Mouse (Mus musculus): ENCODE data around the gene Hmg20a.

Hmg20a gene

DNA sequence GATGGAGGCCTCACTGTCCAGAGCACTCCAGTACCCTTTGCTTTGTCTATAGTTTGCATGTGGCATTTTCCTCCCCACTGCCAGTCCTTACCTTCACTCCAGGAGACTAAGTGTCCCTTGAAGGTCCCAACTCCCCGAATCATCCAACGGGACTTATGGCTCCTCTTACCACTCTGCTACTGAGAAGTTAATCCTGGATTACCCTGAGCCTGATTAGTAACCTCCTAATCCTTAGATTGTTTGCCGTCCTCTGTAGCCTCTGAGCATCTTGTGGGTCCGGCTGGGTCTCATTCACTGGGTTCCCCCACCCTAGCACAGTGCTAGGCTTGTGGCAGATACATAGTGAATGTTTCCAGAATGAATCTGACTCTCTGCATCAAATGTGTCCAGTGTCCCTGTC lies 109.5 kb downstream of the Hmg20a start:
- DNase-seq (ENCODE audit: low spot score), result no peak

DNA sequence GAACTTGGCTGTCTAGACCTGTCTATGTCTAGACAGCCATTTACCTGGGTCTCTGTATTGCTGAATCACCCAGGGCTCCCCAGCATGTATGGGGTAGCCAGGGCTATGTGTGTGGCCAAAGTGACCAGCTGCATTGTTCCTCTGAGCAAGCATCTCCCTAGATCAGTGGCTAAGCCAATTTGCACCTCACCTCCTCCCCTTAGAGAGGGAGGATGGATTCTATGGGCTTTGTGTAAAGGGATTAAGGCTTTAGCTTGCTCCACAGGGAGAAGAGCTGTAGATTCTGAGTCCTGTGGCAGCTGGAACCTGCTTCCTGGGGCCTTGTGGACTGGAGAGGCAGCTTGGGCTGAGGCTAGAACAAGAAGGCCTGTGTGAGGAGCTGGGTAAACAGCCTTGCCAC lies 113.6 kb downstream of the Hmg20a start:
- no peak for DNase-seq (ENCODE audit: low spot score)

DNA sequence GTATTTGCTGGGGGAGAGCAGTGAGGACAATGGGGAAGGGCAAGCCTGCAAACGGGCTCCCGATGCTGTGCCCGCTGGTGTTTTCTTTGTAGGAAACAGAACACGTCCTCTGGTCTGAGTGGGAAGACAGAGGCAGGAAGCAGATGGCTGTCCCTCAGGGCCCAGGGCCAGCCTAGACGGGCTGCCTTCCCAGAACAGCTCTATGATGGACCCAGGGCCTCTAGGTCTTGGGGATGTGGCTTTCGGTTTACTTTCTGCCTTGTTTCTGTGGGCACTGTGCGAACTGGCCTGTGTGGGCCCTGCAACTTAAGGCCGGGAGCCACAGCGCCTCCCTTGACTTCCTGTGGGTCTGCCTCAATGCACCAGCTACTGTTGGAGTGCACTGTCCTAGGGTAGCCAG lies 115.5 kb downstream of the Hmg20a start:
- no peak for DNase-seq (ENCODE audit: low spot score)

DNA sequence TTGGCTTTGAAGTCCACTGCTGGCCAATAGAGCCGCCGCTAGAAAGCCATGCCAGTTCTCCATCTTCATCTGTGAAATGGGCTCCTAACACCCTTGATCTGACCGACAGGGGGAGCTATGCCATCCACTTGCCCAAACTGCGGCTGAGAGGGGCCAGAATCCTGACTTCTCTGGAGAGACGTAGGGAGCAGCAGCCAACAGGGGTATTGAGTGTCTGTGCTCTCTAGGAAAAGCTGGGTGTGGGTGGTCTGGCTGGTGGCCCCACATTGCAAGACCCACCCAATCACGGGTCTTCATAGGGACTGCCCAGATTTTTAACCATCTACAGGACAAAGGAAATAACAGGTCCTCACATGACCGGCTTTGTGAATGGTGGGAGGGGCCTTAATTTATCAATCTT lies 116.3 kb downstream of the Hmg20a start:
- no peak for DNase-seq (ENCODE audit: low spot score)

DNA sequence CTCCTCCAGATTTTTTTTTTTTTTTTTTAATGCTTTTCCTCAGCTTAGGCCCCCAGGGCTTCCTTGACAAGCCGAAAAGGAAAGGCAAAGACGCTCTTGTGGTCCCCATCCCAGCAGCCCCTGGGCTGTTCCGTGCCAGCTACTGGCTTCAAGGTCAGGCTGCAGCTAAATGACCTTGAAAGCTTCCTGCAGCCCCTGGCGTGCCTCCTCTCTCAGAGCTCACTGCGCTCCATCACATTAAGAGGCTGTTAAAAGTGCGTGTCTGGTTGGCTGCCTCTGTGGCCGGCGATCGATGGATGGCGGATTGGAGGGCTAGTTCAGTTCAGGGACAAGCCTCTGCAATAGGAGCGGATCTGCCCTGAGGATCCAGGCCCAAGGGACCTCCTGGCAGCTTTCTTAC lies 117.0 kb downstream of the Hmg20a start:
- DNase-seq (ENCODE audit: low spot score), result no peak

DNA sequence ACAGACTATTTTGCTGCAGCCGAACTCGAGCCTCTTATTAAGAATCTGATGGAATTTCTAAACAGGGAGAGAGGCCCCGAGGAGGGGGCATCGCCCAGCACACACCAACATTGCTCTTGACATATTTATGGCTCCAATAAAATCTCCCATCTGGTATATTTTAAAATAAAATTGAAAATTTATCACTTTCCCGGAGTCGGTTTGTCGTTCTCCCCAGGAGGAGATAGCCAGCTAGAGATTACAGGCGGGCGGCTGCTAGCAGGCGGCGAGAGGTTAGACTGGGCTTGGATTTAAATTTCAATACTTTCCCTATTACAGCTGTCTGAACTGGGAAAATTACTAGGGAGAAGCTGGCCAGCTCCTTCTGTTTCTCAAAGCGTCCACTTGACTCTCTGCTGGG lies 121.6 kb downstream of the Hmg20a start:
- no peak for DNase-seq (ENCODE audit: low spot score)

DNA sequence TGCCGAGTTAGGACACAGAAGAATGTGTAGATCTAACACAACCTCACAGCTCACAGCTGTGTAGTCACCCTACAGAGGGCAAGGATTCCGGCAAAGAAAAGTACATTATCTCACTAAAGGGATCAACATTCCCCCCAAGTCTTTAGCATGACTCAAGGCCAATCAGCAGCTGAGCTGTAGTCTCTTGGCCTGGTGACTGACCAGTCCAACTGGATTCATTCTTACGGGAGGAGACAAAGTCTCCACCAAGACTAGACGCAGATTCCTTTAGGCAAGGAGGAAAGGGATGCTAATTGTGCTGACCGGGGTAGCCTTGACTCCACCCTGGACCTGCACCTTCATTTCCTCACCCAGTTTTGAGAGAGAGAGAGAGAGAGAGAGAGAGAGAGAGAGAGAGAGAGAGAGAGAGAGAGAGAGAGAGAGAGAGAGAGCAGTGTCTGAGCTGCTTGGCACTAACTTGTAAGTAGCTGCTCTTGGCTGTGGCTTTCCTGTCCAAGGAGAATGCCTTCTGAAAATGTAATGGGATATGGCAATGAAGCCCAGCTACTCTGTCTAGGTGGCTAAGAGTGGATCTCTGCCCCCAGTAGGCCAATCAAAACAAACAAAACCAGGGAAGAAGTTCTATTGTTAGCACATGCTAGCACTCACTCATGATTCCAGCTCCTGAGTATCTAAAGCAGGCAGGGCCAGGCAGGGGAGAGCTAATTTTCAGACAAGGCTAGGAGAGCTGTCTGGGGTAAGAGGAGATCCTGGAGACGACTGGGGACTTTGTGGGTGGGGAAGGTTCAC lies 126.5 kb downstream of the Hmg20a start:
- DNase-seq (ENCODE audit: low spot score), result no peak
